Mouse (Mus musculus): Measurements from ENCODE around the gene Ube4a. TPM values are rescaled to one million over a fixed set of nuclear protein-coding genes. Genes with fewer than 3 reads are reported as not detected.

Ube4a gene
- polyA plus RNA-seq, 1 experiment from 2014 or later: 26.5 TPM

GRCm38 (mm10) chr9:44986242-44986781 lies 20.9 kb upstream of the Ube4a start:
- H3K4me2 ChIP-seq: peak overlapping the region; percentile 8; the same call in 1 of the 2 replicates
- 60% methylated on average over 14 of the region's 14 CpGs for WGBS (ENCODE audit: insufficient replicate concordance)
- H3K27ac ChIP-seq (ENCODE audit: low read depth, low read length): peak overlapping the region; percentile 46; the same call in 1 of the 2 replicates
- ATAC-seq (replicated peaks; ENCODE audit: insufficient number of reproducible peaks, low FRiP score, low TSS enrichment): no peak
- H3K4me3 ChIP-seq (ENCODE audit: low read depth, low read length): no peak overlapping the region
- no peaks in the 10 kb centered on the region for H3K9me3 ChIP-seq (replicated peaks; ENCODE audit: control insufficient read depth, low read length)
- H3K36me3 ChIP-seq (ENCODE audit: control insufficient read depth, insufficient read depth, low read length): no peaks in the 10 kb centered on the region
- H3K9ac ChIP-seq (ENCODE audit: low read depth, low read length): no peak overlapping the region
- H3K27me3 ChIP-seq (ENCODE audit: control insufficient read depth, insufficient read depth, low read length): no peaks in the 10 kb centered on the region; the same call in 1 of the 2 replicates
- no peaks in the 10 kb centered on the region for H3K4me1 ChIP-seq (ENCODE audit: control insufficient read depth, insufficient read depth, low read length)

GRCm38 (mm10) chr9:44985721-44986161 lies 20.3 kb upstream of the Ube4a start:
- H3K27ac ChIP-seq (ENCODE audit: low read depth, low read length): no peak overlapping the region

GRCm38 (mm10) chr9:44983001-44983400 lies 17.6 kb upstream of the Ube4a start:
- peaks cover 5% of the 10 kb centered on the region; the same call in 1 of the 2 replicates for H3K27me3 ChIP-seq (ENCODE audit: control insufficient read depth, insufficient read depth, low read length)
- 60% methylated on average over 2 of the region's 2 CpGs for WGBS (ENCODE audit: insufficient replicate concordance)
- H3K9ac ChIP-seq (ENCODE audit: low read depth, low read length): no peak overlapping the region
- H3K4me2 ChIP-seq: no peak overlapping the region
- H3K27ac ChIP-seq (ENCODE audit: low read depth, low read length): no peak overlapping the region
- no peak for ATAC-seq (replicated peaks; ENCODE audit: insufficient number of reproducible peaks, low FRiP score, low TSS enrichment)
- no peaks in the 10 kb centered on the region for H3K36me3 ChIP-seq (ENCODE audit: control insufficient read depth, insufficient read depth, low read length)
- no peak overlapping the region for H3K4me3 ChIP-seq (ENCODE audit: low read depth, low read length)
- H3K9me3 ChIP-seq (replicated peaks; ENCODE audit: control insufficient read depth, low read length): no peaks in the 10 kb centered on the region
- no peaks in the 10 kb centered on the region for H3K4me1 ChIP-seq (ENCODE audit: control insufficient read depth, insufficient read depth, low read length)

More at GRCm38 (mm10) chr9:44985721-44986161, 20.3 kb upstream of the Ube4a start:
- H3K27me3 ChIP-seq (ENCODE audit: control insufficient read depth, insufficient read depth, low read length): no peaks in the 10 kb centered on the region; the same call in 1 of the 2 replicates
- H3K4me3 ChIP-seq (ENCODE audit: low read depth, low read length): no peak overlapping the region
- no peaks in the 10 kb centered on the region for H3K4me1 ChIP-seq (ENCODE audit: control insufficient read depth, insufficient read depth, low read length)
- no peak for ATAC-seq (replicated peaks; ENCODE audit: insufficient number of reproducible peaks, low FRiP score, low TSS enrichment)
- H3K36me3 ChIP-seq (ENCODE audit: control insufficient read depth, insufficient read depth, low read length): no peaks in the 10 kb centered on the region
- no peak overlapping the region for H3K4me2 ChIP-seq
- WGBS (ENCODE audit: insufficient replicate concordance): 80% methylated on average over 3 of the region's 3 CpGs
- H3K9me3 ChIP-seq (replicated peaks; ENCODE audit: control insufficient read depth, low read length): no peaks in the 10 kb centered on the region
- H3K9ac ChIP-seq (ENCODE audit: low read depth, low read length): no peak overlapping the region

GRCm38 (mm10) chr9:44982531-44982930 lies 17.1 kb upstream of the Ube4a start:
- H3K4me2 ChIP-seq: no peak overlapping the region
- no peak overlapping the region for H3K27ac ChIP-seq (ENCODE audit: low read depth, low read length)
- H3K9ac ChIP-seq (ENCODE audit: low read depth, low read length): no peak overlapping the region
- peaks cover 5% of the 10 kb centered on the region for H3K27me3 ChIP-seq (ENCODE audit: control insufficient read depth, insufficient read depth, low read length)
- H3K36me3 ChIP-seq (ENCODE audit: control insufficient read depth, insufficient read depth, low read length): no peaks in the 10 kb centered on the region
- H3K4me3 ChIP-seq (ENCODE audit: low read depth, low read length): no peak overlapping the region
- 74% methylated on average over 3 of the region's 3 CpGs for WGBS (ENCODE audit: insufficient replicate concordance)
- no peaks in the 10 kb centered on the region for H3K9me3 ChIP-seq (replicated peaks; ENCODE audit: control insufficient read depth, low read length)
- ATAC-seq (replicated peaks; ENCODE audit: insufficient number of reproducible peaks, low FRiP score, low TSS enrichment): no peak
- H3K4me1 ChIP-seq (ENCODE audit: control insufficient read depth, insufficient read depth, low read length): no peaks in the 10 kb centered on the region

GRCm38 (mm10) chr9:44982081-44982480 lies 16.7 kb upstream of the Ube4a start:
- H3K4me3 ChIP-seq (ENCODE audit: low read depth, low read length): no peak overlapping the region

GRCm38 (mm10) chr9:44981676-44982075 lies 16.3 kb upstream of the Ube4a start, which contains the start of gene Cd3d:
Gene Cd3d, plus strand, starts transcription at chr9:44981786.
- Histone ChIP-seq H3K4me3 (ENCODE audit: low read depth, low read length) (no peak within 1 kb of the TSS), H3K4me2 (no peak within 1 kb of the TSS), H3K4me1 (ENCODE audit: control insufficient read depth, insufficient read depth, low read length) (no peaks in the 10 kb centered on the region), H3K27ac (ENCODE audit: low read depth, low read length) (no peak within 1 kb of the TSS), H3K36me3 (ENCODE audit: control insufficient read depth, insufficient read depth, low read length) (no peaks in the 10 kb centered on the region), H3K9me3 (replicated peaks; ENCODE audit: control insufficient read depth, low read length) (no peaks in the 10 kb centered on the region), H3K9ac (ENCODE audit: low read depth, low read length) (no peak within 1 kb of the TSS), H3K27me3 (ENCODE audit: control insufficient read depth, insufficient read depth, low read length) (peaks cover 5% of the 10 kb centered on the region)
- 70% methylated on average over 4 of the region's 4 CpGs for WGBS (ENCODE audit: insufficient replicate concordance)
- no peak for ATAC-seq (replicated peaks; ENCODE audit: insufficient number of reproducible peaks, low FRiP score, low TSS enrichment)

More at GRCm38 (mm10) chr9:44982081-44982480, 16.7 kb upstream of the Ube4a start:
- Histone ChIP-seq H3K4me1 (ENCODE audit: control insufficient read depth, insufficient read depth, low read length) (no peaks in the 10 kb centered on the region), H3K9ac (ENCODE audit: low read depth, low read length) (no peak overlapping the region), H3K9me3 (replicated peaks; ENCODE audit: control insufficient read depth, low read length) (no peaks in the 10 kb centered on the region), H3K27ac (ENCODE audit: low read depth, low read length) (no peak overlapping the region), H3K36me3 (ENCODE audit: control insufficient read depth, insufficient read depth, low read length) (no peaks in the 10 kb centered on the region), H3K27me3 (ENCODE audit: control insufficient read depth, insufficient read depth, low read length) (peaks cover 5% of the 10 kb centered on the region), H3K4me2 (no peak overlapping the region)
- ATAC-seq (replicated peaks; ENCODE audit: insufficient number of reproducible peaks, low FRiP score, low TSS enrichment): no peak
- WGBS (ENCODE audit: insufficient replicate concordance): 80% methylated on average over 8 of the region's 8 CpGs

- H3K27me3 ChIP-seq (ENCODE audit: control insufficient read depth, insufficient read depth, low read length): peaks cover 6% of the 10 kb centered on the region
- ATAC-seq (replicated peaks; ENCODE audit: insufficient number of reproducible peaks, low FRiP score, low TSS enrichment): no peak
- no peaks in the 10 kb centered on the region for H3K4me1 ChIP-seq (ENCODE audit: control insufficient read depth, insufficient read depth, low read length)
- H3K27ac ChIP-seq (ENCODE audit: low read depth, low read length): no peak overlapping the region
- no peaks in the 10 kb centered on the region for H3K9me3 ChIP-seq (replicated peaks; ENCODE audit: control insufficient read depth, low read length)
- no peak overlapping the region for H3K9ac ChIP-seq (ENCODE audit: low read depth, low read length)
- 74% methylated on average over 2 of the region's 2 CpGs for WGBS (ENCODE audit: insufficient replicate concordance)
- no peak overlapping the region for H3K4me2 ChIP-seq
- H3K36me3 ChIP-seq (ENCODE audit: control insufficient read depth, insufficient read depth, low read length): no peaks in the 10 kb centered on the region
- no peak overlapping the region for H3K4me3 ChIP-seq (ENCODE audit: low read depth, low read length)
These were observed 15.7 kb upstream of the Ube4a start for GRCm38 (mm10) chr9:44981104-44981503.

- Histone ChIP-seq H3K4me2 (no peak within 1 kb of the TSS), H3K27ac (ENCODE audit: low read depth, low read length) (no peak within 1 kb of the TSS), H3K4me1 (ENCODE audit: control insufficient read depth, insufficient read depth, low read length) (no peaks in the 10 kb centered on the region), H3K27me3 (ENCODE audit: control insufficient read depth, insufficient read depth, low read length) (peaks cover 9% of the 10 kb centered on the region), H3K4me3 (ENCODE audit: low read depth, low read length) (no peak within 1 kb of the TSS), H3K9me3 (replicated peaks; ENCODE audit: control insufficient read depth, low read length) (no peaks in the 10 kb centered on the region), H3K9ac (ENCODE audit: low read depth, low read length) (no peak within 1 kb of the TSS), H3K36me3 (ENCODE audit: control insufficient read depth, insufficient read depth, low read length) (no peaks in the 10 kb centered on the region)
- ATAC-seq (replicated peaks; ENCODE audit: insufficient number of reproducible peaks, low FRiP score, low TSS enrichment): no peak
- 62% methylated on average over 3 of the region's 3 CpGs for WGBS (ENCODE audit: insufficient replicate concordance)
These were observed 14.8 kb upstream of the Ube4a start, which contains the start of gene Cd3g for GRCm38 (mm10) chr9:44980242-44980641. Gene Cd3g, minus strand, starts transcription at chr9:44980431.

GRCm38 (mm10) chr9:44979806-44980205 lies 14.4 kb upstream of the Ube4a start:
- H3K9ac ChIP-seq (ENCODE audit: low read depth, low read length): no peak overlapping the region
- H3K9me3 ChIP-seq (replicated peaks; ENCODE audit: control insufficient read depth, low read length): no peaks in the 10 kb centered on the region
- no peak overlapping the region for H3K4me2 ChIP-seq
- H3K36me3 ChIP-seq (ENCODE audit: control insufficient read depth, insufficient read depth, low read length): no peaks in the 10 kb centered on the region
- no peak overlapping the region for H3K4me3 ChIP-seq (ENCODE audit: low read depth, low read length)
- no peak overlapping the region for H3K27ac ChIP-seq (ENCODE audit: low read depth, low read length)
- H3K27me3 ChIP-seq (ENCODE audit: control insufficient read depth, insufficient read depth, low read length): peaks cover 9% of the 10 kb centered on the region
- no peak for ATAC-seq (replicated peaks; ENCODE audit: insufficient number of reproducible peaks, low FRiP score, low TSS enrichment)
- no peaks in the 10 kb centered on the region for H3K4me1 ChIP-seq (ENCODE audit: control insufficient read depth, insufficient read depth, low read length)
- 73% methylated on average over 7 of the region's 7 CpGs for WGBS (ENCODE audit: insufficient replicate concordance)
